Mouse (Mus musculus) T-helper 17 cell (primary cell): ENCODE measurements around the gene Cdk17.

Source experiments
- in situ Hi-C, 2 experiments: fragments of 300-600 bp; cut with MboI, MseI; formaldehyde crosslinking; loops; 1 replicate in 1 of 2; 2 replicates in 1 of 2; pipeline ENCODE4 v1.15.1; 2025; ENCODE audit warnings: high pct_unique_total_duplicates in 2 of 2

The Cdk17 gene

DNA sequence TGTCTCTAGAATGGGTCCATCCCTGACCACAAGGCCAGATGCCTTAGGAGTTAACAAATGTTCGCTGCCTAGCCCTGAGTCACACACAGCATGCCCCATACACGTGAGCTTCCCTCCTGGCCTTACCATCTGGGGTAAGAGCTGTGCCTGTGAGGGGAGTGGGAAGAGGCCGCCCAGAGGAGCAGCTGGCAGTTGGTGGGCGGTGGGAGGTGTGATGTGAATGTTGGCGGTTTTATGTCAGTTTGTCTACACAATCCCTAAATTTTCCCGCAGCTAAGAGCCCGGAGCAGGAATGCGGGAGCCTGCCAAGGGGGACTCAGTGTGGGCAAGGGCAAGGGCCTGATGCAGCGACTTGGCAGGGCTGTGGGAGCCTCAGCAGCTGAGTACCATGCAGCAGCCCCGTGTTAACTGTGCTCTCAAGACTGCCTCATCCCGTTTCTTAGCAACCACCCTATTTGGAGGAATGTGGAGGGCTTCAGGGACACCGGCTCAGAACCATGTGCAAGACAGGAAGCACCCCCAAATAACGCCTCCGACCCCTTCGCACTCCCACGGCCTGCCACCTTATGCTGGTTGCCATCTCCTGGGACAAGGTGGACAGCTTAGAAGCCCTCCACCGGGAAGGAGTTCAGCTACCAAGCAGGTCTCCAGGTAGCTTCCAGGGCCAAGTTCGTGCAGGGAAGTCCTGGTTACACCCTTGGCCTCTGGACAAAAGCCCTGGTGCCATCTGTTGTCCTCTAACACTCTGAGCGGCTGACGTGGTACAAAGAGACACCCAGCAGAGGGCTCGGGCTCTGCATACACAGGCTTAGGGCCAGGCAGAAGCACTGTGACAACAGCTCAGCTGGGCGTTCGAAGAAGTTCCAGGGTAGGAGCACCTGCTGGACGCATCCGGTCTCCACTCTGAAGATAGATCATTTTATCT, 114.8 kb downstream of the Cdk17 start:
- in situ Hi-C loops: no loop called here

- in situ Hi-C loops: no loop called here
These were observed 115.7 kb downstream of the Cdk17 start for GRCm38 (mm10) chr10:93276349-93276763.

DNA sequence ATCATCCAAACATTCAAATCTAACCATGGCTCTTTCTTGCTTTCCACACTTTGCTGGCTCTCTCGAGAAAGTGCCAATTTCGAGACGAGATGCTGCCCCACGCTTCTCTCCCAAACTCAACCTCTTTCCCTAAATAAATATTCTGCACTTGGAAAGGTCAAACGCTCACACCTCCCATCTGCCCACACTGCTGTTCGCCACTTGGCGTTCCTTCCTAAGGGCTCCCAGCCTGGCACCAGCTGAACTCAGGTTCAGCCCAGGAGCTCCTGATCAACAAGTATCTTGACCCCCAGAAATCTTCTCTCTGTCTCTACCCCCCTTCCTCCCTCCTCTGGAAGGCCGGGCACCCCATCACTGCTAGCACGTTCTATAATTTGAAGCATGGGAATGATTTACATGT, 116.2 kb downstream of the Cdk17 start:
- in situ Hi-C loops: no loop called here

DNA sequence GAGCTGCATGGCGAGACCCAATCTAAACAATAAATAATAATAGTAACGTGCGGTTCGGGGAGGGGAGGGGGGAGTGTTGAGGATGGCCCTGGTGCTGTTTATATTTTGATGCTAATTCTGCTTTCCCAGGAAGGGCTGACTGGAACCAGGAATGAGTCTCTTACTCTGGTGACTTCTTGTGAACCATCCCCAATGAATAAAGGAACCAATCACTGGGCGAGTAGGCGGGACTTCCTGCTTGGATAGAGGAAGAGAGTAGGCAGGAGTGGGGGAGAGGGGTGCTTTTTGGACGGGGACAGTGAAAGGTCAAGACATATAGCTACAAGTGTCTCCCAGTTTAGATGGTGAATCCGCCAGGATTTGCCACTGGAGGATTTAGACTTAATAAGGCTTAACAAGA, 117.7 kb downstream of the Cdk17 start:
- in situ Hi-C loops: no loop called here

- in situ Hi-C loops: no loop called here
These were observed 118.4 kb downstream of the Cdk17 start for GRCm38 (mm10) chr10:93279062-93279461.

DNA sequence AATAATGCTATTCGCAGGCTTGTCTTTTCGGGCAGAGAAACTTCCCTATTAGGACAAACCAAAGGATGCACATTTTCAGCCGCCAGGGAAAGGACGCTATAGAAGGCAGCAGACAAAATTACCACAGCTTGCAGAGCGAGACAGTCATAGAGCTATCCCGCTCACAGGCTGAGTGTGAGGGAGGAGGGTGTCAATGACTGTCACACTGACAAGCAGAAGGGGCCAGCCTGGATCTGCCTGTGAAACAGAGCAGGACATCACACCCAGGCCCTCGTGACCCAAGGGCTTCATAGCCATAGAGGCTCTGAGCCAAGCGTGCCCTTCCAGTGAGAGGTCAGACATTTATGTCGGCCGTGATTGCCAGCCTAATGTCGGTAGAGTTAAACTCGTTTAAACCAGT, 119.9 kb downstream of the Cdk17 start:
- in situ Hi-C loops: loop anchor here in 1 of 2 experiments (5.0 kb wide), 1 partner anchor 452 kb away; no protein-coding TSS in a partner anchor

DNA sequence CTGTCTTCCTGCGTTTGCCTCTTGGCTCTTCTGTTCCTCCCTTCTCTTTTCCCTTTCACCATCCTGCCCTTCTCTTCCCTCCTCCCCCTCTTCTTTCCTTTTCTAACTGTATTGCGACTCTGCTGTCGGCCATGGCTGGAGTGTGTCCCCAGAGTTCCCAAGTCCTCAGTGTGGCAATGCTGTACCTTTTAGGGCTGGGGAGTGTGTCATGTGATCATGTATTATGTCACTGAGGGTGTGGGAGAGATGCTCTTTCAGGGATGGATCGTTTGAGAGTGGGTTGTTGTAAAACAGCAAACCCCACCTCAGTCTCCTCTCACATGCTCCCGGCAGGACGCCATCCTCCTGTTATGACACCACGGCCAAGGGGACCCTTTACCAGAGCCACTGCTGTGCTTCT, 120.4 kb downstream of the Cdk17 start:
- in situ Hi-C loops: loop anchor here in 1 of 2 experiments (5.0 kb wide), 1 partner anchor 451 kb away; no protein-coding TSS in a partner anchor

DNA sequence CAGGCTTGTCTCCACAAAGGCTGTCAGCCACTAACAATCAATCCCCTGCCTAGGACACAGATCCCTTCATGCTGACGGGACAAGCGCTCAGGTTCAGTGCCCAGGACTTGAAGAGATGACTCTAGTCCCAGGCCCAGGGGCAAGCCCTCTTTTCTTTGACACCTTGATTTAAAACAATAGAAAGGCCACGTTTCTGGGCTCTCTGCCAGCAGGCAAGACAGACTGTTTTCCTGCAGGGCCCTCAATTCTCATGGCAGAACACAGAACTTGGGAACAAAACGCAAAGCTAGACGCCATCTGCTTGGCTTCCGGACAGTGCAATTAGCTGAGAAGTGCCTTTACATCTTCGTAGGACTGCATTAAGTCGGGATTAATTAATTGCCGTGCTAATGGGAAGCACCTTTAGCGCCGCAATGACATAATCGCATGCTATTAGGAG, 121.9 kb downstream of the Cdk17 start:
- in situ Hi-C loops: loop anchor here in 1 of 2 experiments (5.0 kb wide), 1 partner anchor 450 kb away; no protein-coding TSS in a partner anchor

GRCm38 (mm10) chr10:93283258-93283657, 122.6 kb downstream of the Cdk17 start:
- in situ Hi-C loops: loop anchor here in 1 of 2 experiments (5.0 kb wide), 1 partner anchor 449 kb away; no protein-coding TSS in a partner anchor

- in situ Hi-C loops: loop anchor here (5.0 kb wide), 2 partner anchors 137 to 233 kb away; no protein-coding TSS in a partner anchor
These were observed 124.8 kb downstream of the Cdk17 start for GRCm38 (mm10) chr10:93285489-93285888.

DNA sequence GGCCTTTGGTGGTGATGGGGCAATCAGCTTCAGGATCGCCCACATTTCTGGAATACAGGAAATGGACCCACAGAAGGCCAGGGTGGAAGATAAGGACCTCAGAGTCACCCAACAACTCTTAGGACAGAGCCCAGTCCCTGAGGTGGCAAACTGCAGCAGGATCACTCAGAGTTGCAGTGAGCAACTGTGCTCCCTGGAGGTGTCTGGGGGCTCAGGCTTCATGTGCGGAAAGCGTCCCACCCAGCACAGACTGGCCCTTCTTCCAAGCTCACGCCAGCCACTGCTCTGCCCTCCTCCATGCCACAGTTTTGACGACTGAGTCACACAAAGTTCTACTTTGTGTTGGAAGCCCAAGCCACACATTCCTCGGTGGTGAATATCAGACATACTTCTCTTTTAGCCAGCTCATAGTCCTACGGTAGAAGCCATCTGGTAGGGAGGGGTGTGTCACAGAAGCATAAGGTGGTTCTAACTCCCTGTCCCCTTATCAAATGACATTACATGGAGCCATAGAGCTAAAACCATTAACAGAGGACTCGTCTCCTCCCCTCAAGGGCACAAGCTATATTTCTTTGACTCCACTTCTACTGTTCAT, 127.0 kb downstream of the Cdk17 start:
- in situ Hi-C loops: loop anchor here (5.0 kb wide), 2 partner anchors 135 to 235 kb away; no protein-coding TSS in a partner anchor

DNA sequence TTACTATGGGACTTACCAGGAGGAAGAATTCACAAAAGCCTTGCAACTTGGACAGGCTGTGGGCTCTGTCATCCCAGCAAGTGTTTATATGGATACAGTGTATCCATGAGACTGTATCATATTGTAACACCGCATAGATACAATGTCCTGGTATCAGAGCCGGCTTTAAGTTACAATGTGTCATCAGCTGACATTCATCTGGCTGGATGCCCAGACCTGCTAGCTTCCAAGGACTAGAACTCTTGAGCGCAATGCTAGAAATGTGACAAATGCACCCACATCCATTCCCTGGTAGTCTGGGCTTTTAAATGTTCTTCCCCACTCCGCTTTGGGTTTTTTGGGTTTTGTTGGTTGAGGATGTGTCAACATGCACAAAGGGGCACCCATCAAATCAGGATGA, 127.7 kb downstream of the Cdk17 start:
- in situ Hi-C loops: loop anchor here (5.0 kb wide), 2 partner anchors 134 to 236 kb away; no protein-coding TSS in a partner anchor

DNA sequence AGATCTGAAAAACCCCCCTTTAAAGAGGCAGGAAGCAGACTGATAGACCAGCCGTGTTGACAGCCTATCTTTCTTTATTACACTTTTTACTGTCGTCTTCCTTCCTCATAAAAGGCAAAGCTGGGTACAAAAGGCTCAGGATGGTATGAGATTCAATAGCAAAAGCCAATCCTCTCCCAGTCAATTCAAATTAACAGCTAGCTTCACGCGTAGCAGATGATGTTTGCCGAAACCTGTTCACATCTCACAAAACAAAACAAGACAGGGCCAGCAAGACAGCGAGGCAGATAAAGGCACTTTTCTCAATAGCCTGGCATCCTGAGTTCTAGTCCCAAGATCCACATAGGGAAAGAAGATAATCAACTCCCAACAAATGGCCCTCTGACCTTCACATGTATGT, 128.7 kb downstream of the Cdk17 start:
- in situ Hi-C loops: loop anchor here (5.0 kb wide), 2 partner anchors 133 to 237 kb away; no protein-coding TSS in a partner anchor

DNA sequence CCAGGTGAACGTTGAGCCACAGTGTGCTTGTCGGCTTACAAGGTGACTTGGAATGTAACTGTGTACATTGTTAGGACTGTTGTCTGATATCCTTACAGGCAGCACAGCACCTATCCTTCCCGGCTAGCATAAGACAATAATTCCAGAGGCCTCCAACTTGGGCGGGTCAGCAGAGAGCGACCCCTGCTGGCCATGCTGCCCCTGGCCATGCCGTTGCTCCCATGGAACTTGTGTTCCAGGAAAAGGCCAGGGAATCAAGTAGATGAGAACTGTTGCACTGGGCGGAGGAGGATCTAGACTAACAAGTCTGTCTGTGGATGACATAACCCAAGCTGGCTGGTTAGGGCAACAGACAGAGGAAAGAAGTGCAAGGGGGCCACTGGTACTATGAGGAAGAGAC, 130.7 kb downstream of the Cdk17 start:
- in situ Hi-C loops: loop anchor here in 1 of 2 experiments (5.0 kb wide), 1 partner anchor 136 kb away; no protein-coding TSS in a partner anchor

DNA sequence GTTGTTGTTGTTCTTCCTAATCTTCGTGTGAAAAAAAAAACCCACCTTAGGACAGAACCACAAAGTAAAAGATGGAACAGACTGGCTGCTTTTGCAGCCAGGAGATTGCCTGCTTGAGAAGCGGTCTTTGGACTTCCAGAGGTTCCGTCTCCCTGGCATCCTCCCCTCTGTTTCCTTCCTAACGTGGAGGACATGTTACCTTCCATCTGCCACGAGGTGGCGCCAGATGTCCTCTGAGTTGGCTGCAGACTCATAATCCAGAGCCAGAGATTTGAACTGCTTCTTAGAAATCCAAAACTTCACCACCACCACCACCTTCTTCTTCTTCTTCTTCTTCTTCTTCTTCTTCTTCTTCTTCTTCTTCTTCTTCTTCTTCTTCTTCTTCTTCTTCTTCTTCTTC, 131.2 kb downstream of the Cdk17 start:
- in situ Hi-C loops: loop anchor here in 1 of 2 experiments (5.0 kb wide), 1 partner anchor 135 kb away; no protein-coding TSS in a partner anchor

GRCm38 (mm10) chr10:93293621-93294020, 132.9 kb downstream of the Cdk17 start:
- in situ Hi-C loops: loop anchor here in 1 of 2 experiments (5.0 kb wide), 1 partner anchor 134 kb away; no protein-coding TSS in a partner anchor

GRCm38 (mm10) chr10:93294547-93295219, 134.0 kb downstream of the Cdk17 start:
- in situ Hi-C loops: loop anchor here in 1 of 2 experiments (5.0 kb wide), 1 partner anchor 133 kb away; no protein-coding TSS in a partner anchor

DNA sequence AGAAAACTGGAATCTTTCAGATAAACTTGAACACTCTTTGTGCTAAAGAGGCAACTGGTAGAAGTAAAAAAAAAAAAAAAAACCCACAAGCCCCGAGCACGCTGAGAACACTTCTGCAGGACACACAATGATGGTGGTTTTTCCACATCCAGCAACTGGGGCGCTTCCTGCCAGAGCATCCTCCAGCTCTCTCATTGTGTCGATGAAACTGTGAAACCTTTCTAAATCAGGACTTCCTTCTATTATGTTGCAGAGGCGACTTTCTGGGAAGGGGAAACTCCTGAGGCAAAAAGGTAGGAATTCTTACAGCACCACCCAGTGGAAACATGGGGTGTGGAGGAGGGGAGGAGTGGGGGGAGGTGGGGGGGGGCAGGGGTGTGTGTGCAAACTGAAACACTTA, 137.1 kb downstream of the Cdk17 start:
- in situ Hi-C loops: no loop called here

GRCm38 (mm10) chr10:93298208-93298607, 137.5 kb downstream of the Cdk17 start:
- in situ Hi-C loops: no loop called here

DNA sequence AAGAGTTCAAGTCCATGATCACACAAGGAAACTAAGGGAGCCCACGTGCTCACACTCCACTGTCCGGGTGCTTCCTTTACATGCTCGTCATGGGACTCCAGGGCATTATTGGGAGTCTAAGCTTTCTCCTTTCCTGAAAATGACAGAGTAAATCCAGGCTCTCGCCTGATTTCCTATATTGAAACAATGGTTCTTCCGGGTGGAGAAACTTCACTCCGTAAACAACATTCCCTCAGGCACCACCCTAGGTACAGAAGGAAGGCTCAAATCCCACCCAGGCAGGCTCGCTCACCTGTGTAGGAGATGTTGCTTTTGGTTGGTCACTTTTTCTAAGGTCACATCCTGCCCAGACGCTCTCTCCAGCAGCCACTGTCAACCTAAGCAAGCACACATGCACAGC, 141.2 kb downstream of the Cdk17 start:
- in situ Hi-C loops: loop anchor here in 1 of 2 experiments (5.0 kb wide), 1 partner anchor 50 kb away; no protein-coding TSS in a partner anchor

DNA sequence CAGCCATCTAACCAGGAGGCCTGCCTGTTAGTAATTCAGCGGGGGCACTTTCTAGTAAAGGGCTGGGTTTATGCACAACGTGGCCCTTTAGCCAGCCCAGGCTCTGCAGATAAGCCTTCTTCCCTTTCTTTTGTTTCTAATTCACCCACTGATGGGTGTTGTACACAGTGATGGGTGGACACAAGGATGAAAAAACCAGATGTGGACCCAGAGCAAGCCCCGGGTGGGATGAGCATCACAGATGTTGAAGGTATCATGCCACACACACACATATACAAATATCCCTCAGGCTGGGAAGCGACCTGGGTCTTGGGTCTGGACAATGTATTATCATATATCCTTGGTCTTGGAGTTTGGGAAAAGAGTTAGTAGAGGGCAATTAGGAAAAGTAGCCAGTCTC, 142.6 kb downstream of the Cdk17 start:
- in situ Hi-C loops: loop anchor here in 1 of 2 experiments (5.0 kb wide), 1 partner anchor 49 kb away; no protein-coding TSS in a partner anchor
